Mouse (Mus musculus): ENCODE data around the gene Trpm8. TPM values are rescaled to one million over a fixed set of nuclear protein-coding genes. Genes with fewer than 3 reads are reported as not detected.

The Trpm8 gene
- polyA plus RNA-seq, 1 experiment from 2014 or later: not detected

GRCm38 (mm10) chr1:88240072-88240471 lies 37.4 kb upstream of the Trpm8 start:
- ATAC-seq (ENCODE audit: insufficient number of reproducible peaks, low FRiP score, low TSS enrichment, low read depth) (no peak), DNase-seq (ENCODE audit: low spot score) (no peak)
- H3K4me3 ChIP-seq (ENCODE audit: low read depth, low read length): no peak overlapping the region
- H3K4me2 ChIP-seq (ENCODE audit: low read depth, severe bottlenecking): no peak overlapping the region
- peaks cover 92% of the 10 kb centered on the region for H3K9me3 ChIP-seq (ENCODE audit: control insufficient read depth, low read length)
- no peaks in the 10 kb centered on the region for H3K27me3 ChIP-seq (ENCODE audit: control insufficient read depth, insufficient read depth, low read length)
- H3K4me1 ChIP-seq (ENCODE audit: control insufficient read depth, insufficient read depth, low read length): no peaks in the 10 kb centered on the region
- H3K9ac ChIP-seq (ENCODE audit: low read length): no peak overlapping the region
- H3K36me3 ChIP-seq (ENCODE audit: control insufficient read depth, insufficient read depth, low read length): no peaks in the 10 kb centered on the region
- 74% methylated on average over 5 of the region's 5 CpGs for WGBS
- H3K27ac ChIP-seq (replicated peaks; ENCODE audit: low read depth, low read length): no peak overlapping the region

- H3K27me3 ChIP-seq (ENCODE audit: control insufficient read depth, insufficient read depth, low read length): no peaks in the 10 kb centered on the region
- H3K4me1 ChIP-seq (ENCODE audit: control insufficient read depth, insufficient read depth, low read length): no peaks in the 10 kb centered on the region
- H3K27ac ChIP-seq (replicated peaks; ENCODE audit: low read depth, low read length): no peak overlapping the region
- ATAC-seq (ENCODE audit: insufficient number of reproducible peaks, low FRiP score, low TSS enrichment, low read depth) (no peak), DNase-seq (ENCODE audit: low spot score) (no peak)
- WGBS: 75% methylated on average over 4 of the region's 4 CpGs
- H3K9me3 ChIP-seq (ENCODE audit: control insufficient read depth, low read length): peaks cover 92% of the 10 kb centered on the region
- no peak overlapping the region for H3K4me3 ChIP-seq (ENCODE audit: low read depth, low read length)
- H3K4me2 ChIP-seq (ENCODE audit: low read depth, severe bottlenecking): no peak overlapping the region
- H3K9ac ChIP-seq (ENCODE audit: low read length): no peak overlapping the region
- no peaks in the 10 kb centered on the region for H3K36me3 ChIP-seq (ENCODE audit: control insufficient read depth, insufficient read depth, low read length)
Observed at GRCm38 (mm10) chr1:88240579-88240978, 36.9 kb upstream of the Trpm8 start.

GRCm38 (mm10) chr1:88243861-88244260 lies 33.6 kb upstream of the Trpm8 start:
- no peak for DNase-seq (ENCODE audit: low spot score)
- Histone ChIP-seq H3K9ac (ENCODE audit: low read length) (no peak overlapping the region), H3K27me3 (ENCODE audit: control insufficient read depth, insufficient read depth, low read length) (no peaks in the 10 kb centered on the region), H3K4me2 (ENCODE audit: low read depth, severe bottlenecking) (no peak overlapping the region), H3K36me3 (ENCODE audit: control insufficient read depth, insufficient read depth, low read length) (no peaks in the 10 kb centered on the region), H3K4me1 (ENCODE audit: control insufficient read depth, insufficient read depth, low read length) (no peaks in the 10 kb centered on the region), H3K27ac (replicated peaks; ENCODE audit: low read depth, low read length) (no peak overlapping the region), H3K4me3 (ENCODE audit: low read depth, low read length) (no peak overlapping the region), H3K9me3 (ENCODE audit: control insufficient read depth, low read length) (peaks cover 95% of the 10 kb centered on the region)
- ATAC-seq (ENCODE audit: insufficient number of reproducible peaks, low FRiP score, low TSS enrichment, low read depth): no peak
- 67% methylated on average over 5 of the region's 5 CpGs for WGBS

- peaks cover 95% of the 10 kb centered on the region for H3K9me3 ChIP-seq (ENCODE audit: control insufficient read depth, low read length)
- H3K4me1 ChIP-seq (ENCODE audit: control insufficient read depth, insufficient read depth, low read length): no peaks in the 10 kb centered on the region
- H3K9ac ChIP-seq (ENCODE audit: low read length): no peak overlapping the region
- no peak overlapping the region for H3K27ac ChIP-seq (replicated peaks; ENCODE audit: low read depth, low read length)
- 78% methylated on average over 6 of the region's 6 CpGs for WGBS
- H3K27me3 ChIP-seq (ENCODE audit: control insufficient read depth, insufficient read depth, low read length): no peaks in the 10 kb centered on the region
- ATAC-seq (ENCODE audit: insufficient number of reproducible peaks, low FRiP score, low TSS enrichment, low read depth): no peak
- DNase-seq (ENCODE audit: low spot score): no peak
- H3K4me2 ChIP-seq (ENCODE audit: low read depth, severe bottlenecking): no peak overlapping the region
- no peaks in the 10 kb centered on the region for H3K36me3 ChIP-seq (ENCODE audit: control insufficient read depth, insufficient read depth, low read length)
- no peak overlapping the region for H3K4me3 ChIP-seq (ENCODE audit: low read depth, low read length)
Observed at GRCm38 (mm10) chr1:88245881-88246280, 31.6 kb upstream of the Trpm8 start.

- no peak for DNase-seq (ENCODE audit: low spot score)
- Histone ChIP-seq H3K36me3 (ENCODE audit: control insufficient read depth, insufficient read depth, low read length) (no peaks in the 10 kb centered on the region), H3K4me1 (ENCODE audit: control insufficient read depth, insufficient read depth, low read length) (no peaks in the 10 kb centered on the region), H3K4me3 (ENCODE audit: low read depth, low read length) (no peak overlapping the region), H3K9me3 (ENCODE audit: control insufficient read depth, low read length) (peaks cover 95% of the 10 kb centered on the region), H3K9ac (ENCODE audit: low read length) (no peak overlapping the region), H3K27ac (replicated peaks; ENCODE audit: low read depth, low read length) (no peak overlapping the region), H3K27me3 (ENCODE audit: control insufficient read depth, insufficient read depth, low read length) (no peaks in the 10 kb centered on the region), H3K4me2 (ENCODE audit: low read depth, severe bottlenecking) (no peak overlapping the region)
- WGBS: 52% methylated on average over 6 of the region's 6 CpGs
- ATAC-seq (ENCODE audit: insufficient number of reproducible peaks, low FRiP score, low TSS enrichment, low read depth): no peak
Observed at GRCm38 (mm10) chr1:88246386-88246785, 31.1 kb upstream of the Trpm8 start.

- WGBS: 60% methylated on average over 2 of the region's 2 CpGs
- H3K9ac ChIP-seq (ENCODE audit: low read length): no peak overlapping the region
- ATAC-seq (ENCODE audit: insufficient number of reproducible peaks, low FRiP score, low TSS enrichment, low read depth) (no peak), DNase-seq (ENCODE audit: low spot score) (no peak)
- no peaks in the 10 kb centered on the region for H3K4me1 ChIP-seq (ENCODE audit: control insufficient read depth, insufficient read depth, low read length)
- no peak overlapping the region for H3K4me3 ChIP-seq (ENCODE audit: low read depth, low read length)
- H3K4me2 ChIP-seq (ENCODE audit: low read depth, severe bottlenecking): no peak overlapping the region
- no peak overlapping the region for H3K27ac ChIP-seq (replicated peaks; ENCODE audit: low read depth, low read length)
- H3K9me3 ChIP-seq (ENCODE audit: control insufficient read depth, low read length): peaks cover 95% of the 10 kb centered on the region
- H3K36me3 ChIP-seq (ENCODE audit: control insufficient read depth, insufficient read depth, low read length): no peaks in the 10 kb centered on the region
- H3K27me3 ChIP-seq (ENCODE audit: control insufficient read depth, insufficient read depth, low read length): no peaks in the 10 kb centered on the region
Observed at GRCm38 (mm10) chr1:88247660-88248059, 29.8 kb upstream of the Trpm8 start.

GRCm38 (mm10) chr1:88248658-88249057 lies 28.8 kb upstream of the Trpm8 start:
- H3K4me1 ChIP-seq (ENCODE audit: control insufficient read depth, insufficient read depth, low read length): no peaks in the 10 kb centered on the region
- H3K4me3 ChIP-seq (ENCODE audit: low read depth, low read length): no peak overlapping the region
- no peak overlapping the region for H3K27ac ChIP-seq (replicated peaks; ENCODE audit: low read depth, low read length)
- 78% methylated on average over 4 of the region's 4 CpGs for WGBS
- no peak overlapping the region for H3K4me2 ChIP-seq (ENCODE audit: low read depth, severe bottlenecking)
- DNase-seq (ENCODE audit: low spot score): no peak
- H3K27me3 ChIP-seq (ENCODE audit: control insufficient read depth, insufficient read depth, low read length): no peaks in the 10 kb centered on the region
- no peaks in the 10 kb centered on the region for H3K36me3 ChIP-seq (ENCODE audit: control insufficient read depth, insufficient read depth, low read length)
- H3K9ac ChIP-seq (ENCODE audit: low read length): no peak overlapping the region
- H3K9me3 ChIP-seq (ENCODE audit: control insufficient read depth, low read length): peaks cover 92% of the 10 kb centered on the region
- no peak for ATAC-seq (ENCODE audit: insufficient number of reproducible peaks, low FRiP score, low TSS enrichment, low read depth)

- Histone ChIP-seq H3K27ac (replicated peaks; ENCODE audit: low read depth, low read length) (no peak overlapping the region), H3K4me2 (ENCODE audit: low read depth, severe bottlenecking) (no peak overlapping the region), H3K4me1 (ENCODE audit: control insufficient read depth, insufficient read depth, low read length) (no peaks in the 10 kb centered on the region), H3K36me3 (ENCODE audit: control insufficient read depth, insufficient read depth, low read length) (no peaks in the 10 kb centered on the region), H3K27me3 (ENCODE audit: control insufficient read depth, insufficient read depth, low read length) (no peaks in the 10 kb centered on the region), H3K4me3 (ENCODE audit: low read depth, low read length) (no peak overlapping the region), H3K9me3 (ENCODE audit: control insufficient read depth, low read length) (peaks cover 92% of the 10 kb centered on the region), H3K9ac (ENCODE audit: low read length) (no peak overlapping the region)
- 79% methylated on average over 7 of the region's 7 CpGs for WGBS
- ATAC-seq (ENCODE audit: insufficient number of reproducible peaks, low FRiP score, low TSS enrichment, low read depth): no peak
- no peak for DNase-seq (ENCODE audit: low spot score)
Observed at GRCm38 (mm10) chr1:88249596-88249995, 27.9 kb upstream of the Trpm8 start.

GRCm38 (mm10) chr1:88250023-88250422 lies 27.4 kb upstream of the Trpm8 start:
- Histone ChIP-seq H3K36me3 (ENCODE audit: control insufficient read depth, insufficient read depth, low read length) (no peaks in the 10 kb centered on the region), H3K27ac (replicated peaks; ENCODE audit: low read depth, low read length) (no peak overlapping the region), H3K4me1 (ENCODE audit: control insufficient read depth, insufficient read depth, low read length) (no peaks in the 10 kb centered on the region), H3K9ac (ENCODE audit: low read length) (no peak overlapping the region), H3K4me2 (ENCODE audit: low read depth, severe bottlenecking) (no peak overlapping the region), H3K4me3 (ENCODE audit: low read depth, low read length) (no peak overlapping the region), H3K9me3 (ENCODE audit: control insufficient read depth, low read length) (peaks cover 92% of the 10 kb centered on the region), H3K27me3 (ENCODE audit: control insufficient read depth, insufficient read depth, low read length) (no peaks in the 10 kb centered on the region)
- 81% methylated on average over 5 of the region's 5 CpGs for WGBS
- DNase-seq (ENCODE audit: low spot score) (no peak), ATAC-seq (ENCODE audit: insufficient number of reproducible peaks, low FRiP score, low TSS enrichment, low read depth) (no peak)

Data from limb, embryonic 11.5 days (tissue).